Mouse (Mus musculus) cerebellum, postnatal 10 days (tissue): ENCODE measurements around the gene Mgll.
A peak's percentile ranks its signal among the peaks of the same experiment; 100 is the strongest.

ENCODE experiments used
- DNase-seq, 2 experiments: peaks; one replicate each; pipeline ENCODE4 v3.0.0; 2021; ENCODE audit warnings: mixed read lengths in 2 of 2

Mgll gene

GRCm38 (mm10) chr6:88775267-88775666 is 51.1 kb downstream of the Mgll start:
- DNase-seq, result no peak

- peak in 1 of 2 experiments; percentile 57 for DNase-seq
These were observed 52.2 kb downstream of the Mgll start for GRCm38 (mm10) chr6:88776336-88776923.

GRCm38 (mm10) chr6:88776964-88777363 is 52.8 kb downstream of the Mgll start:
- DNase-seq, result no peak

- DNase-seq, result peak in 1 of 2 experiments; percentile 39
These were observed 54.0 kb downstream of the Mgll start for GRCm38 (mm10) chr6:88778047-88778688.

GRCm38 (mm10) chr6:88779755-88780154 is 55.5 kb downstream of the Mgll start:
- DNase-seq, result no peak

- DNase-seq, result peak; percentile 65 to 68
These were observed 57.7 kb downstream of the Mgll start for GRCm38 (mm10) chr6:88781919-88782318.

- no peak for DNase-seq
These were observed 58.8 kb downstream of the Mgll start for GRCm38 (mm10) chr6:88782981-88783397.

GRCm38 (mm10) chr6:88784691-88785173 is 60.5 kb downstream of the Mgll start:
- peak; percentile 51 to 57 for DNase-seq

- peak; percentile 66 to 70 for DNase-seq
These were observed 61.1 kb downstream of the Mgll start for GRCm38 (mm10) chr6:88785331-88785730.

GRCm38 (mm10) chr6:88785781-88786542 is 61.8 kb downstream of the Mgll start:
- DNase-seq, result peak in 1 of 2 experiments; percentile 49

- peak; percentile 87 to 88 for DNase-seq
These were observed 62.7 kb downstream of the Mgll start for GRCm38 (mm10) chr6:88786732-88787445.

GRCm38 (mm10) chr6:88787496-88787895 is 63.3 kb downstream of the Mgll start:
- DNase-seq, result peak; percentile 90 to 94

- peak in 1 of 2 experiments; percentile 67 for DNase-seq
These were observed 64.0 kb downstream of the Mgll start for GRCm38 (mm10) chr6:88788219-88788618.

GRCm38 (mm10) chr6:88791299-88791698 is 67.1 kb downstream of the Mgll start:
- DNase-seq, result peak; percentile 68

GRCm38 (mm10) chr6:88792147-88792691 is 68.0 kb downstream of the Mgll start:
- DNase-seq, result peak; percentile 56 to 65

- peak; percentile 83 to 89 for DNase-seq
These were observed 69.0 kb downstream of the Mgll start for GRCm38 (mm10) chr6:88793243-88793642.

GRCm38 (mm10) chr6:88793872-88794271 is 69.7 kb downstream of the Mgll start:
- DNase-seq, result peak in 1 of 2 experiments; percentile 68

GRCm38 (mm10) chr6:88794561-88794971 is 70.4 kb downstream of the Mgll start:
- peak; percentile 67 to 73 for DNase-seq

- peak; percentile 54 to 62 for DNase-seq
These were observed 76.0 kb downstream of the Mgll start for GRCm38 (mm10) chr6:88800191-88800590.

- DNase-seq, result peak; percentile 97
These were observed 76.5 kb downstream of the Mgll start for GRCm38 (mm10) chr6:88800735-88801134.

- no peak for DNase-seq
These were observed 78.8 kb downstream of the Mgll start for GRCm38 (mm10) chr6:88803051-88803450.

- no peak for DNase-seq
These were observed 79.9 kb downstream of the Mgll start for GRCm38 (mm10) chr6:88803957-88804695.
